Mouse (Mus musculus): ENCODE measurements around the gene Grik4. TPM values are rescaled to one million over a fixed set of nuclear protein-coding genes. Genes with fewer than 3 reads are reported as not detected.

The Grik4 gene
- polyA plus RNA-seq, 2 experiments, result 0.19 to 0.38 TPM

DNA sequence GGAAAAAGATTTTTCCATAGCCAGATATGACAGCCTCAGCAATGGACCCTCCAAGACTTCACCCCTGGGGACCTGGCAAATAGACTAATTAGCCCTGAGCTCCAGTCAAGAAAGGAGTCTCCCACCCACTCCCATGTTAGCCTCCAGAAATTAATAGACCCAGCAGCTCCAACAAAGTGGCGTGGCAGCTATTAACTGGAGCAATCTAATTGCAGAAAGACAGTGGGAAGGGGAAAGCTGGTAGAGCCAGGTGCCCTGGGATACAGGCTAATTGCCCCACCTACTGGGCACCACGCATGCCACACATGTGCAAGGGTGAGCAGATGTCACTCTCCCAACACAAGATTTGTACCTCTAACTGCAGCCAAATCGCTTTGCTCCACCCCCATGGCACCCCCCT, 342.8 kb downstream of the Grik4 start:
- Histone ChIP-seq H3K27ac (no peak overlapping the region), H3K4me1 (replicated peaks; ENCODE audit: control insufficient read depth in 2 of 2, insufficient read depth in 2 of 2, low read length in 1 of 2) (no peaks in the 10 kb centered on the region), H3K36me3 (replicated peaks; ENCODE audit: control insufficient read depth, insufficient read depth, low read depth) (no peaks in the 10 kb centered on the region), H3K4me3 (ENCODE audit: insufficient read depth in 1 of 2, low read depth in 2 of 2, low read length in 2 of 2) (no peak overlapping the region), H3K4me2 (ENCODE audit: low read depth) (no peak overlapping the region), H3K27me3 (ENCODE audit: control insufficient read depth, insufficient read depth, low read length) (no peaks in the 10 kb centered on the region), H3K9me3 (ENCODE audit: control insufficient read depth, low read length) (no peaks in the 10 kb centered on the region), H3K9ac (replicated peaks) (no peak overlapping the region)
- WGBS (ENCODE audit: insufficient replicate concordance), result 35% methylated on average over 3 of the region's 3 CpGs
- DNase-seq (ENCODE audit: low read depth in 3 of 3, low spot score in 3 of 3) (no peak), ATAC-seq (ENCODE audit: insufficient read depth) (no peak)
- no peak for TF ChIP-seq EP300 (IDR thresholded peaks at IDR 0.05; ENCODE audit: low read depth)
- TF ChIP-seq CTCF (IDR thresholded peaks at IDR 0.05; ENCODE audit: low read depth), result peak; percentile 32; the same call in 1 of the 2 replicates

DNA sequence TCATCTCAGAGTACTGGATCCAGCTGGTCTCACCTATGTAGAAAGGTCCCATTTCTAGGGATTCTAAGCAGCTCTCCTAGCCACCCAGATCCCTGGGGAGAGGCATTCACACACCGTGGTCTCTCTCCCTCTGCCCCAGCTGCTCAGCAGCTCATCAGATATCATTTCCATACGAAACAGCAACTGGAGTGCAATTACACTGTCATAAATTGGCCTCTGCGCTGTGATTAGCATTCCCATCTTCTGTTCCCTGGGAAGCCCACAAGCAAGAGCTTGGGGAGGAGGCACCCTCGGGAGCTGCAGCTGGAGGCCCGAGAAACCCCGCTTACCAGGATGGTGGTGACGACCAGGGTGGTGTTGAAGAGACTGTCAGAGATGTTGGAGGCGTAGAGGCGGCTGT, 346.8 kb downstream of the Grik4 start:
- 61% methylated on average over 9 of the region's 9 CpGs for WGBS (ENCODE audit: insufficient replicate concordance)
- Histone ChIP-seq H3K27me3 (ENCODE audit: control insufficient read depth, insufficient read depth, low read length) (no peaks in the 10 kb centered on the region), H3K27ac (no peak overlapping the region), H3K4me2 (ENCODE audit: low read depth) (no peak overlapping the region), H3K9ac (replicated peaks) (no peak overlapping the region), H3K9me3 (ENCODE audit: control insufficient read depth, low read length) (no peaks in the 10 kb centered on the region), H3K4me1 (replicated peaks; ENCODE audit: control insufficient read depth in 2 of 2, insufficient read depth in 2 of 2, low read length in 1 of 2) (no peaks in the 10 kb centered on the region), H3K4me3 (ENCODE audit: insufficient read depth in 1 of 2, low read depth in 2 of 2, low read length in 2 of 2) (no peak overlapping the region), H3K36me3 (replicated peaks; ENCODE audit: control insufficient read depth, insufficient read depth, low read depth) (no peaks in the 10 kb centered on the region)
- TF ChIP-seq EP300 (IDR thresholded peaks at IDR 0.05; ENCODE audit: low read depth) (no peak), CTCF (IDR thresholded peaks at IDR 0.05; ENCODE audit: low read depth) (no peak)
- DNase-seq (ENCODE audit: low read depth in 3 of 3, low spot score in 3 of 3) (no peak), ATAC-seq (ENCODE audit: insufficient read depth) (no peak)

DNA sequence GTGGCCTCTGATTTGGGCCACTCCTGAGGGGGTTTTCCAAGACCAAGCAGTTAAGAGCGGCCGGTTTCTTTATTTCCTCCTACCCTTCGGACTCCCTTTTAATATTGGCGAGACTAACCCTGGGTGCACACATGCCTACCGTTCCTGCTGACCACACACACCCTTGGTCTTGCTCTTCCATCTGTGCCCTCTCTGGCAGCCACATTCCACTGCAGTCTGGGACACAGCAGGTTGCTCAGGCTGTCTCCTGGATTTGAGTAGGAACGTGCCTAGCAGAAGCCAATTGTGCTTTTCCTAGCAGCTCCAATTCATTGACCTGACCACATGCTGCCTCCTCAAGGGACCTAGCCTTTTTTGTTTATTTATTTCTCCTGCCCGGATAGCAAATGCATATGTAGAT, 365.8 kb downstream of the Grik4 start:
- H3K27me3 ChIP-seq (ENCODE audit: control insufficient read depth, insufficient read depth, low read length), result no peaks in the 10 kb centered on the region
- no peaks in the 10 kb centered on the region for H3K4me1 ChIP-seq (replicated peaks; ENCODE audit: control insufficient read depth in 2 of 2, insufficient read depth in 2 of 2, low read length in 1 of 2)
- no peak overlapping the region for H3K4me2 ChIP-seq (ENCODE audit: low read depth)
- no peak overlapping the region for H3K4me3 ChIP-seq (ENCODE audit: insufficient read depth in 1 of 2, low read depth in 2 of 2, low read length in 2 of 2)
- WGBS (ENCODE audit: insufficient replicate concordance), result 66% methylated on average over 7 of the region's 7 CpGs
- ATAC-seq (ENCODE audit: insufficient read depth), result no peak
- H3K27ac ChIP-seq, result no peak overlapping the region
- no peak overlapping the region for H3K9ac ChIP-seq (replicated peaks)
- TF ChIP-seq CTCF (IDR thresholded peaks at IDR 0.05; ENCODE audit: low read depth), result no peak
- no peaks in the 10 kb centered on the region for H3K9me3 ChIP-seq (ENCODE audit: control insufficient read depth, low read length)
- no peak for DNase-seq (ENCODE audit: low read depth in 3 of 3, low spot score in 3 of 3)
- no peaks in the 10 kb centered on the region for H3K36me3 ChIP-seq (replicated peaks; ENCODE audit: control insufficient read depth, insufficient read depth, low read depth)

DNA sequence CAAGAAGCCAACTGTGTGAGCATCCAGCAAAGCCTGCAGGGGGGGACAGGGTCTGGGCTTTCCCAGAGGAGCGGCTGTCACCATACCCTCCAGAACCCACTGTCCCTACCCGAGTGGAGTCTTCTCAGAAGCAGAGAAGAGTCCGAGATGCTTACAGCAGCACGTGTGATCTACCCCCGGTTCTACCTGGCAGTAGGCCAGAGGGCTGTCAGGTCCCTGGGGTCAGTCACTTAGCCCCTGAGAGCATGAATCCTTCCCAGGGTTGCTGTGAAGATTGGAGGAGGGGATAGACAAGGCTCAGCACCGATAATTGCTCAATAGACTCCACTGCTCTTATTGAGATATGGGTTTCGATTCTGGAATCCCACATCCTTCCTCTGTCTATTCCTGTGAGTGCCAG, 366.2 kb downstream of the Grik4 start:
- Histone ChIP-seq H3K9ac (replicated peaks) (no peak overlapping the region), H3K27ac (no peak overlapping the region), H3K36me3 (replicated peaks; ENCODE audit: control insufficient read depth, insufficient read depth, low read depth) (no peaks in the 10 kb centered on the region), H3K27me3 (ENCODE audit: control insufficient read depth, insufficient read depth, low read length) (no peaks in the 10 kb centered on the region), H3K4me2 (ENCODE audit: low read depth) (no peak overlapping the region), H3K9me3 (ENCODE audit: control insufficient read depth, low read length) (no peaks in the 10 kb centered on the region), H3K4me1 (replicated peaks; ENCODE audit: control insufficient read depth in 2 of 2, insufficient read depth in 2 of 2, low read length in 1 of 2) (no peaks in the 10 kb centered on the region), H3K4me3 (ENCODE audit: insufficient read depth in 1 of 2, low read depth in 2 of 2, low read length in 2 of 2) (no peak overlapping the region)
- ATAC-seq (ENCODE audit: insufficient read depth) (no peak), DNase-seq (ENCODE audit: low read depth in 3 of 3, low spot score in 3 of 3) (no peak)
- 57% methylated on average over 7 of the region's 7 CpGs for WGBS (ENCODE audit: insufficient replicate concordance)
- TF ChIP-seq CTCF (IDR thresholded peaks at IDR 0.05; ENCODE audit: low read depth), result no peak
- TF ChIP-seq EP300 (IDR thresholded peaks at IDR 0.05; ENCODE audit: low read depth), result no peak

DNA sequence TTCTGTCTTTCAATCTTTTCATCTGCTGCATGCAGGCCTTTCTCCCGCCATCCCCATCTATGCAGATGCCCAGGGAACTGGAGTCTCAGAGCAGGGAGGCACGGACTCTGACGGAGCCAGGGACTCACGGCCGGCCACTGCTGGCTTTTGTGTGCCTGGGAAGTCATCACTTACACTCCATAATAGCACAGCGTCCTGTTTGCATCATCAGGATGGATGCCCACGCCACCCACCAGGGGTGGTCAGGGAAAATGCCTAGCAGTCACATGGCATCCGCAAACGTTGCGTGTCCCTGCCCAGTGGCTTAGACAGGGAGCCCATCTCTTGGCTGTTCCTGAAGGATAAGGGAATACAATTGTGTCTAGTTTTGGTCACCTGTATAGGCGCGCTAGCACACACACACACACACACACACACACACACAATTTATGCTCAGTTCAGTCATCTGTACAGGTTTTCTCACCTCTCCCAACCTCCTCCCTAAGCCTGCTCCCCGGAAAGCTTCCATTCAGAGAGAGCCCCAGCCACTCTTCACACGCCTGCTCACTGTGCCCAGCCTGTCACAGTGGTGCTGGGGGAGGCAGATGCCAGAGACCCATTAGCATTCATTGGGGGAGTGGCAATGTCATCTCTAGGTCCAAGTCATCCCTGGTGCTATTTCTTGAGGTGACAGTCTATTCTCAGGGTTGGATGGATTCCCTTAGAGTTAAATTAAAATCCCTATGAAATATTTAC, 370.5 kb downstream of the Grik4 start:
- no peak for ATAC-seq (ENCODE audit: insufficient read depth)
- TF ChIP-seq EP300 (IDR thresholded peaks at IDR 0.05; ENCODE audit: low read depth) (no peak), CTCF (IDR thresholded peaks at IDR 0.05; ENCODE audit: low read depth) (no peak)
- no peaks in the 10 kb centered on the region for H3K4me1 ChIP-seq (replicated peaks; ENCODE audit: control insufficient read depth in 2 of 2, insufficient read depth in 2 of 2, low read length in 1 of 2)

More for the DNA sequence above, 370.5 kb downstream of the Grik4 start:
- no peaks in the 10 kb centered on the region for H3K27me3 ChIP-seq (ENCODE audit: control insufficient read depth, insufficient read depth, low read length)
- no peaks in the 10 kb centered on the region for H3K9me3 ChIP-seq (ENCODE audit: control insufficient read depth, low read length)
- DNase-seq (ENCODE audit: low read depth in 3 of 3, low spot score in 3 of 3), result no peak
- WGBS (ENCODE audit: insufficient replicate concordance), result 48% methylated on average over 14 of the region's 14 CpGs
- no peak overlapping the region for H3K4me3 ChIP-seq (ENCODE audit: insufficient read depth in 1 of 2, low read depth in 2 of 2, low read length in 2 of 2)
- no peak overlapping the region for H3K27ac ChIP-seq
- H3K4me2 ChIP-seq (ENCODE audit: low read depth), result no peak overlapping the region
- H3K36me3 ChIP-seq (replicated peaks; ENCODE audit: control insufficient read depth, insufficient read depth, low read depth), result no peaks in the 10 kb centered on the region
- H3K9ac ChIP-seq (replicated peaks), result no peak overlapping the region

Measured in liver, embryonic 14.5 days (tissue).